Mouse (Mus musculus) midbrain, embryonic 16.5 days (tissue): ENCODE results near the gene Crygf. TPM values are rescaled to one million over a fixed set of nuclear protein-coding genes. Genes with fewer than 3 reads are reported as not detected.
"Not testable (repeated sequence)": the region's sequence is repeated elsewhere in the genome, so short reads cannot be mapped to it uniquely, and the experiment has no call there.

Source experiments
- ATAC-seq: fragments of 200-750 bp; cut with Nextera tagmentation; 2 replicates; pipeline ENCODE4 v1.8.0; 2017; ENCODE audit warnings: moderate TSS enrichment
- H3K27ac ChIP-seq: fragments of 300-500 bp; sonication (generic); 2 replicates; pipeline ENCODE4 v1.5.1; 2014; ENCODE audit warnings: mild to moderate bottlenecking, low read length, mixed read lengths
- H3K27me3 ChIP-seq: fragments of 300-500 bp; sonication (generic); 2 replicates; pipeline ENCODE4 v1.6.1; 2014; ENCODE audit warnings: low read depth, low read length, mixed read lengths; ENCODE audit not compliant: control insufficient read depth, insufficient read depth
- H3K36me3 ChIP-seq: fragments of 300-500 bp; sonication (generic); 2 replicates; pipeline ENCODE4 v1.6.1; 2014; ENCODE audit warnings: mild to moderate bottlenecking, low read length, moderate library complexity, mixed read lengths; ENCODE audit not compliant: control insufficient read depth, insufficient read depth
- H3K4me1 ChIP-seq: fragments of 300-500 bp; sonication (generic); 2 replicates; pipeline ENCODE4 v1.6.1; 2014; ENCODE audit warnings: mild to moderate bottlenecking, low read length, mixed read lengths; ENCODE audit not compliant: control insufficient read depth, insufficient read depth
- H3K4me2 ChIP-seq: fragments of 300-500 bp; sonication (generic); 2 replicates; pipeline ENCODE4 v1.6.1; 2014; ENCODE audit warnings: mild to moderate bottlenecking, low read length, mixed read lengths
- H3K4me3 ChIP-seq: fragments of 300-500 bp; sonication (generic); 2 replicates; pipeline ENCODE4 v1.5.1; 2014; ENCODE audit warnings: low read depth, mild to moderate bottlenecking, low read length, moderate library complexity, mixed read lengths
- H3K9ac ChIP-seq: fragments of 300-500 bp; sonication (generic); 2 replicates; pipeline ENCODE4 v1.6.1; 2014; ENCODE audit warnings: low read depth, low read length, mixed read lengths
- H3K9me3 ChIP-seq: fragments of 300-500 bp; sonication (generic); replicated peaks from 2 replicates; pipeline ENCODE4 v1.6.1; 2014; ENCODE audit warnings: mild to moderate bottlenecking, low read length, mixed read lengths; ENCODE audit not compliant: control insufficient read depth, poor library complexity, severe bottlenecking
- WGBS: fragments of 180-500 bp; shearing (Covaris S2); extraction: QIAGEN DNeasy Blood & Tissue Kit; methylation state at CpG from one replicate; pipeline ENCODE4 v1.1.7; 2014; 5-methylcytosine and 5-hydroxymethylcytosine counted together
- polyA plus RNA-seq: library from polyadenylated mRNA; unstranded; fragments of >200 nt; fragmentation: Nextera tagmentation; extraction: Ambion mirVana; gene quantifications from 2 replicates; pipeline ENCODE4 v1.2.1, GENCODE M21; 2015

The Crygf gene
- polyA plus RNA-seq: not detected in 2 replicates

DNA sequence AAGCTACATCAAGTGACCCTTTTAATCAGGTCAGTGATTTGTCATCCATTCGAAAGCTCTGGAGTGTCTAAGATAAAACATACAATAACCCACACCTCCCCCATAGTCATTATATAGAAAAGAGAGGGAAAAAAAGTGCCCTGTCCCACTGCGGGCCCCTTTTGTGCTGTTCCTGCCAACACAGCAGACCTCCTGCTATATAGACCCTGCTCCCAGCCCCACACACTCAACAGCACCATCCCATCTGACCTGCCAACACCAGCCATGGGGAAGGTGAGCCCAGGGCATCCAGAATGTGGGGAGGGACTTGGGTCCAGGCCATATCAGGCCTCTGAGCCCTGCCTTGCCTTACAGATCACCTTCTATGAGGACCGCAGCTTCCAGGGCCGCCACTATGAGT, at the start of gene Crygf:
Crygf (plus strand) TSS at position 227 of the 400 bp plus-strand sequence.
- H3K9me3 ChIP-seq: no peaks in the 10 kb centered on the region
- ATAC-seq: no peak

DNA sequence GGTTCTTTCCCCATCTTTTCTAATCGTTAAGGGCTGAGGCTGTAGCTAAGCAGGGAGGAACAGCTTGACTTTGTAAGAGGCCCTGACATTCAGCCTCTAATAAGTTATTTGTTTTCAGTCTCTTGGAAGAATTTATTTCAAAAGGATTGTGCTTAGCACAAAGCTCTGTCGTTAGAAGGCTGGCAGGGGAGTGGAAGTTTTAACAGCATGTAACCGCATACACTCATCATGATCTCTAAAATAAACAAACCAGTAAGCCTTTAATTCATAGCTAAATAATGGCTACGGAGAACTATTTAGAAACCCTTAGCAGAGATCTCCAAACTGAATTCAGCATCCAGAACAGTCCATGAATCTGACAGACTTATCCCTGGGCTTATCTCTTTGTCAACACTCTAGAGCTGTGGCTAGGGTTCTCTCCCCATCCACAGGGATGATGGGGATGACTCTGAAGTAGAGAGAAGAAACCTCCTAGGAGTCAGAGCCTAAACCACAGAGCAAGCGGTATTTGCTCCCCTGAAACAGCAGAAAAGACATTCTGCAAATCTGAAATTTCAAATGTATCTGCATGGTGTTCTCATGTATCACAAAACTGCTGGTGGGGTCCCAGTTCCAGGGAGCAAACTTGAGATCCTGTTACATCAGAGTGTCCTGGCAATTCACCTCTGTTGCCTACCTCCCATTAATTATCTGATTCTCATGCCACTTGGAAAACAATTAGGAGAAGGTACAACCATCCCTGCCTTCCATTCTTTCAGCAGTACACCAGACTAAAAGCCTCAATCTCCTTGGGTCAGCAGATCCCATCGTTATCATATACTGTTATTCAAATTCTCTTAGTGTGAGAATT, 734 bp upstream of the Crygf start:
- Histone ChIP-seq H3K4me1 (no peaks in the 10 kb centered on the region), H3K4me3 (no peak overlapping the region), H3K27me3 (no peaks in the 10 kb centered on the region), H3K36me3 (no peaks in the 10 kb centered on the region), H3K4me2 (no peak overlapping the region), H3K9ac (no peak overlapping the region), H3K27ac (no peak overlapping the region), H3K9me3 (no peaks in the 10 kb centered on the region)
- ATAC-seq: no peak
- 43% methylated on average over 6 of the region's 6 CpGs for WGBS

More for the DNA sequence above, at the start of gene Crygf:
- Histone ChIP-seq H3K27me3 (no peaks in the 10 kb centered on the region), H3K4me1 (no peaks in the 10 kb centered on the region), H3K9ac (no peak within 1 kb of the TSS), H3K4me3 (no peak within 1 kb of the TSS), H3K4me2 (no peak within 1 kb of the TSS), H3K36me3 (no peaks in the 10 kb centered on the region), H3K27ac (no peak within 1 kb of the TSS)
- 68% methylated on average over 4 of the region's 4 CpGs for WGBS

DNA sequence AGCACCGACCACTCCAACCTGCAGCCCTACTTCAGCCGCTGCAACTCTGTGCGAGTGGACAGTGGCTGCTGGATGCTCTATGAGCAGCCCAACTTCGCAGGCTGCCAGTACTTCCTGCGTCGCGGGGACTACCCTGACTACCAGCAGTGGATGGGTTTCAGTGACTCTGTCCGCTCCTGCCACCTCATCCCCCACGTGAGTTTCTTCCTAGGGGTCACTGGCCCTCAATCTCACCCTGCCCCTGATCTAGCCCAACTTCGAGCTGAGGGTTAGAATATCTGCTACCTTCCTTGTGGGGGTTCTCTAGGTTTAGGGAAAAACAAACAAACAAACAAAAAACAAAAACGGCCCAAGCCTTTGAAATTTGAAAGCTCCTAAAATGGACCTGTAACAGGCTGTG, 376 bp downstream of the Crygf start:
- H3K4me2 ChIP-seq, H3K27me3 ChIP-seq, H3K27ac ChIP-seq, ATAC-seq, H3K9me3 ChIP-seq, H3K4me1 ChIP-seq, H3K36me3 ChIP-seq, H3K4me3 ChIP-seq, H3K9ac ChIP-seq: not testable (repeated sequence)
- 85% methylated on average over 11 of the region's 11 CpGs for WGBS

DNA sequence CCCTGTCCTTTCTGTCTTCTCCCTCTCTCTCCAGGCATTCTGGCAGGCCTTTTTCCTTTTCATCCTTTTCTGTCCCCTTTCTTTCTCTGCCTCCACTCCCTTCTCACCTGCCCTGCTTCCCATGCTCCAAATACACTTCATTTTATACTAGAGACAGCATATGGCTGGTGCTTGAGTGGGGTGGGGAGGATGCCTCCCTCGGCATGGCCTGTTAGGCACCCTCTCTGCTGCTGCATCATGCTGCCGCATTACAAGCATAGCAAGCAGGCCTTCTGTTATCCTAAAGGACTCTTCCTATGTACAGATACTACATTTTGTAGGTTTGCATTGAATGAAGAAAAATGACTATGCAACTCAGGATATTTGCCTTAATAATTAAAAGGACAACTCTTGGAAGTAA, 3.7 kb downstream of the Crygf start:
- Histone ChIP-seq H3K9me3 (no peaks in the 10 kb centered on the region), H3K9ac (no peak overlapping the region)

DNA sequence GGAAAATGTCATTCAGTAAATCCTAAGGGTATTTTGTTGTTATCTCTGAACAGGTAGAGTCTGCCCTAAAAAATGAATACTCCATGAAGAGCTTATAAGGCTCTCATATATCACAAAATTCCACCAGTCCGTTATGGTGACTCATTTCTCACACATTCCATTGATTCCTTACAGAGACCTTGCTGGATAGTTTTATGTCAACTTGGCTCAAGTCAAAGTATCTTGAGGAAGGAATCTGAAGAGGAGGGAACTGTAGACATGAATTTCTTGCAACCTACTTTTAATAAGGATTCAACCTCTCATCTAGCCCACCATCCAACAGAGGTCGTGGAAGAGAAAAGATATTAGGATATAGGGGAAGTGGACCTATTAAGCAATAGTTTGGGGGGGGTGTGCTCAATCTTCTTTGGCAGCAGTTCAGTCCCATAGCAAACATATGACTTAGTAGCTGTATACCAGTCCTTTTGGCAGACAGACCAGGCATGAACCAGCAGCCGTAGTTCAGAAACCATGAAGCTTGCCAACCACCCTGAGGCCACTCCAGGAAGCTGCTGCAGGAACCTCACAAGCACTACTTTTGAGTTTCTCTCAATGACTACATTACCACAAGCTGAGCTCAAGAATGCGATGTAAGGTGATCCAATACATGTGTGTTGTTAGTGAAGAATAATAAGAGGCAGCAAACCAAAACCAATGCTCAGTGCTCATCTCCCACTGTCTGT, 5.9 kb downstream of the Crygf start:
- Histone ChIP-seq H3K36me3 (no peaks in the 10 kb centered on the region), H3K27me3 (no peaks in the 10 kb centered on the region), H3K27ac (no peak overlapping the region), H3K4me2 (no peak overlapping the region), H3K9me3 (no peaks in the 10 kb centered on the region), H3K4me3 (no peak overlapping the region), H3K9ac (no peak overlapping the region), H3K4me1 (no peaks in the 10 kb centered on the region)
- 95% methylated on average over 4 of the region's 4 CpGs for WGBS
- ATAC-seq: no peak

More for the DNA sequence above, 3.7 kb downstream of the Crygf start:
- no peak overlapping the region for H3K27ac ChIP-seq
- 83% methylated on average over 2 of the region's 2 CpGs for WGBS
- no peaks in the 10 kb centered on the region for H3K27me3 ChIP-seq
- ATAC-seq: no peak
- no peak overlapping the region for H3K4me2 ChIP-seq
- no peak overlapping the region for H3K4me3 ChIP-seq
- no peaks in the 10 kb centered on the region for H3K4me1 ChIP-seq
- H3K36me3 ChIP-seq: no peaks in the 10 kb centered on the region

Other genes starting within 250 kb of the Crygf start
- 430 and 474 TPM in 2 replicates for gene Map2, start 248.8 kb downstream of the Crygf start, polyA plus RNA-seq